Mouse (Mus musculus): ENCODE data around the gene Rpap1.
"Not testable (repeated sequence)": the region's sequence is repeated elsewhere in the genome, so short reads cannot be mapped to it uniquely, and the experiment has no call there.

DNA sequence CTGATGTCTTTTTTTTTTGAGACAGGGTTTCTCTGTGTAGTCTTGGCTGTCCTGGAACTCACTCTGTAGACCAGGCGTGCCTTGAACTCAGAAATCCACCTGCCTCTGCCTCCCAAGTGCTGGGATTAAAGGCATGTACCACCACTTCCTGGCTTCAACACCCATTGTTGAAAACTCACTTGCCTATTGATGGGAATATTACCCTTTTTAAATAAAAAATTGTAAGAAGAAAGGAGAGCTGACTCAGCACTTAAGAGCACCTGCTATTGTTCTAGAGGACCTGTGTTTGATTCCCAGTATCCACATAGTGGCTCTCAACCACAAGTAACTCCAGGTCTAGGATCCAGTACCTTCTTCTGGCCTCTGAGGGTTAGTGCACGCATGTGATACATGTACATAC lies 71.5 kb downstream of the Rpap1 start:
- TF ChIP-seq GATA1, TAL1 (IDR thresholded peaks at IDR 0.05; ENCODE audit: low read length): not testable (repeated sequence)
